Mouse (Mus musculus) embryo, embryonic 10.5 days (tissue): ENCODE data around the gene Gbp10.
"Not testable (repeated sequence)": the region's sequence is repeated elsewhere in the genome, so short reads cannot be mapped to it uniquely, and the experiment has no call there.

Source experiments
- DNase-seq: peaks from one replicate; pipeline ENCODE4 v3.0.0-alpha.2; 2015; ENCODE audit warnings: low spot score

The Gbp10 gene

GRCm38 (mm10) chr5:105239483-105240047, at the start of gene Gbp10:
Gene Gbp10, minus strand, starts transcription at chr5:105239533.
- DNase-seq, result peak; percentile 13

GRCm38 (mm10) chr5:105260673-105261072, 21.3 kb upstream of the Gbp10 start:
- DNase-seq, result not testable (repeated sequence)

- no peak for DNase-seq
These were observed 13.2 kb upstream of the Gbp10 start for GRCm38 (mm10) chr5:105252491-105252890.

- not testable (repeated sequence) for DNase-seq
These were observed 5.4 kb upstream of the Gbp10 start for GRCm38 (mm10) chr5:105244741-105245140.

- DNase-seq, result not testable (repeated sequence)
These were observed 1.6 kb upstream of the Gbp10 start for GRCm38 (mm10) chr5:105240982-105241381.

- not testable (repeated sequence) for DNase-seq
These were observed 931 bp downstream of the Gbp10 start for GRCm38 (mm10) chr5:105238402-105238801.

GRCm38 (mm10) chr5:105236040-105236439, 3.3 kb downstream of the Gbp10 start:
- DNase-seq, result not testable (repeated sequence)

- not testable (repeated sequence) for DNase-seq
These were observed 30.4 kb downstream of the Gbp10 start for GRCm38 (mm10) chr5:105208957-105209356.

GRCm38 (mm10) chr5:105200791-105201355, 38.5 kb downstream of the Gbp10 start:
- not testable (repeated sequence) for DNase-seq

- DNase-seq, result not testable (repeated sequence)
These were observed 40.2 kb downstream of the Gbp10 start for GRCm38 (mm10) chr5:105199149-105199548.

- DNase-seq, result not testable (repeated sequence)
These were observed 41.3 kb downstream of the Gbp10 start for GRCm38 (mm10) chr5:105197915-105198560.

GRCm38 (mm10) chr5:105196308-105196707, 43.0 kb downstream of the Gbp10 start:
- DNase-seq, result not testable (repeated sequence)

- DNase-seq, result not testable (repeated sequence)
These were observed 46.8 kb downstream of the Gbp10 start for GRCm38 (mm10) chr5:105192536-105192935.

GRCm38 (mm10) chr5:105181446-105181845, 57.9 kb downstream of the Gbp10 start:
- no peak for DNase-seq
